ENCODE assay signal across 13 mouse cellular contexts in genomic region chr12:36680883-36681505, GRCm38 (mm10).
"Had no signal": no experiment of that assay in that cellular context is flagged by ENCODE, and none has a peak within 500 bp of the region (broad histone marks: within the 10 kb centered on the region; RNA-seq: fewer than 3 reads in every experiment).

No protein-coding gene starts in this region.

- H3K4me1 ChIP-seq: limb, embryonic 10.5 days; liver, embryonic 15.5 days; midbrain, embryonic 15.5 days had no signal

- H3K9me3 ChIP-seq: limb, embryonic 10.5 days; liver, embryonic 15.5 days; midbrain, embryonic 15.5 days had no signal

- H3K27ac ChIP-seq: left cerebral cortex, adult 2 months; limb, embryonic 10.5 days; liver, embryonic 15.5 days; midbrain, embryonic 15.5 days; stomach, postnatal 0 days had no signal

- H3K4me3 ChIP-seq: left cerebral cortex, adult 2 months; limb, embryonic 10.5 days; liver, embryonic 15.5 days; midbrain, embryonic 15.5 days had no signal

- DNase-seq: kidney, adult 8-10 months; kidney, postnatal 25 days; lung, adult 2 months; lung, postnatal 36 days; right cerebral cortex, adult 18-20 months; thymus, postnatal 4 days had no signal

- ATAC-seq: lung, postnatal 0 days; midbrain, embryonic 15.5 days had no signal

- H3K36me3 ChIP-seq: limb, embryonic 10.5 days; liver, embryonic 15.5 days; midbrain, embryonic 15.5 days had no signal

- H3K27me3 ChIP-seq: liver, embryonic 15.5 days; midbrain, embryonic 15.5 days had no signal

- H3K4me2 ChIP-seq: liver, embryonic 11.5 days; liver, embryonic 15.5 days; midbrain, embryonic 15.5 days had no signal

- H3K9ac ChIP-seq: liver, embryonic 15.5 days; midbrain, embryonic 15.5 days had no signal
